Mouse (Mus musculus) left cerebral cortex, adult 11 months (tissue): ENCODE results near the gene Zc3h6.
A peak's percentile ranks its signal among the peaks of the same experiment; 100 is the strongest.

Experiments
- DNase-seq: peaks from one replicate; pipeline ENCODE4 v3.0.0; 2022; ENCODE audit warnings: low spot score

Zc3h6 gene

GRCm38 (mm10) chr2:129035381-129035780 lies 68.2 kb downstream of the Zc3h6 start:
- DNase-seq = no peak

- no peak for DNase-seq
These were observed 71.3 kb downstream of the Zc3h6 start for GRCm38 (mm10) chr2:129038426-129038936.

GRCm38 (mm10) chr2:129038937-129039631 lies 71.9 kb downstream of the Zc3h6 start:
- no peak for DNase-seq

- DNase-seq = no peak
These were observed 73.4 kb downstream of the Zc3h6 start for GRCm38 (mm10) chr2:129040567-129040966.

- DNase-seq = no peak
These were observed 79.1 kb downstream of the Zc3h6 start for GRCm38 (mm10) chr2:129046172-129046845.

- DNase-seq = no peak
These were observed 79.6 kb downstream of the Zc3h6 start for GRCm38 (mm10) chr2:129046846-129047196.

- DNase-seq = no peak
These were observed 80.6 kb downstream of the Zc3h6 start, which contains the start of gene Vinac1 for GRCm38 (mm10) chr2:129047811-129048210. Gene Vinac1 (minus strand): TSS chr2:129048172.

- no peak for DNase-seq
These were observed 85.3 kb downstream of the Zc3h6 start for GRCm38 (mm10) chr2:129052451-129052983.

GRCm38 (mm10) chr2:129055741-129056140 lies 88.5 kb downstream of the Zc3h6 start:
- no peak for DNase-seq

- DNase-seq = no peak
These were observed 89.4 kb downstream of the Zc3h6 start for GRCm38 (mm10) chr2:129056597-129056996.

- no peak for DNase-seq
These were observed 90.1 kb downstream of the Zc3h6 start for GRCm38 (mm10) chr2:129057256-129057655.

GRCm38 (mm10) chr2:129057920-129058361 lies 90.7 kb downstream of the Zc3h6 start:
- DNase-seq = no peak

GRCm38 (mm10) chr2:129061456-129062059 lies 94.4 kb downstream of the Zc3h6 start:
- DNase-seq = no peak

- DNase-seq = peak; percentile 63
These were observed 98.5 kb downstream of the Zc3h6 start, which contains the start of gene Ttl for GRCm38 (mm10) chr2:129065437-129066282. Gene Ttl (plus strand): TSS chr2:129065942.

- DNase-seq = no peak
These were observed 99.1 kb downstream of the Zc3h6 start for GRCm38 (mm10) chr2:129066326-129066725.
